Mouse (Mus musculus): Measurements from ENCODE around the gene Krtap31-2. TPM values are rescaled to one million over a fixed set of nuclear protein-coding genes. Genes with fewer than 3 reads are reported as not detected.

Krtap31-2 gene
- not detected in 2 replicates for total RNA-seq (2014; rRNA removed; ENCODE audit: low replicate concordance)
- polyA plus RNA-seq (2015; fragmentation: Nextera tagmentation; extraction: Ambion mirVana): not detected in 2 replicates

DNA sequence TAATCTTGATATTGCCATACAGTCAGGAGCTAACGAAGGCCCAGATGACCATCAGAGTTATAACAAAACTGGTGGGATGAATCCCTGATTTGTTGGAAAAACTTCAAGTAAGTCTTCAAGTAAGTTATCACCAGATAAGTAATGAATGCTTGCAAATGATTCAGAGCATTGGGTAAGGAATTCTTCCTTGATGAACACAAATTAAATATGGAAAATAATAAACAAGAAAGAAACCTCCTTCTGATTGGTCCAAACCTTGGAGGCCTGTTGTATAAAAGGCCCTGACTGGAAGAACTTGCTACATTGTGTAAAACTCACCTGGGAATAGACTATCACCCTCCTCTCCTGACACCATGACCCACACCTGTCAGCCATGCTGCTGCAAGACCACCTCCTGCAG lies at the start of gene Krtap31-2:
Gene Krtap31-2, plus strand, starts transcription at position 301 of the 400 bp plus-strand sequence.
- no peaks in the 10 kb centered on the region for H3K9me3 ChIP-seq (replicated peaks; ENCODE audit: control insufficient read depth, low read length)
- H3K9ac ChIP-seq (replicated peaks; ENCODE audit: low read depth, low read length): no peak within 1 kb of the TSS
- H3K27ac ChIP-seq (ENCODE audit: low read depth): no peak within 1 kb of the TSS
- no peak within 1 kb of the TSS for H3K4me2 ChIP-seq (ENCODE audit: low read depth, low read length)
- TF ChIP-seq CTCF (IDR thresholded peaks at IDR 0.05; ENCODE audit: low read depth): no peak
- no peak for TF ChIP-seq EP300 (IDR thresholded peaks at IDR 0.05; ENCODE audit: low read depth)
- ATAC-seq (ENCODE audit: insufficient read depth, low read depth): no peak
- H3K27me3 ChIP-seq (ENCODE audit: control insufficient read depth, insufficient read depth, low read length): no peaks in the 10 kb centered on the region
- no peaks in the 10 kb centered on the region for H3K36me3 ChIP-seq (replicated peaks; ENCODE audit: control insufficient read depth, insufficient read depth, low read length)
- H3K4me3 ChIP-seq (ENCODE audit: low read depth, low read length): no peak within 1 kb of the TSS
- no peaks in the 10 kb centered on the region for H3K4me1 ChIP-seq (ENCODE audit: control insufficient read depth, insufficient read depth)
- DNase-seq (ENCODE audit: low spot score): no peak
- 76% methylated on average over 1 of the region's 1 CpGs for WGBS

DNA sequence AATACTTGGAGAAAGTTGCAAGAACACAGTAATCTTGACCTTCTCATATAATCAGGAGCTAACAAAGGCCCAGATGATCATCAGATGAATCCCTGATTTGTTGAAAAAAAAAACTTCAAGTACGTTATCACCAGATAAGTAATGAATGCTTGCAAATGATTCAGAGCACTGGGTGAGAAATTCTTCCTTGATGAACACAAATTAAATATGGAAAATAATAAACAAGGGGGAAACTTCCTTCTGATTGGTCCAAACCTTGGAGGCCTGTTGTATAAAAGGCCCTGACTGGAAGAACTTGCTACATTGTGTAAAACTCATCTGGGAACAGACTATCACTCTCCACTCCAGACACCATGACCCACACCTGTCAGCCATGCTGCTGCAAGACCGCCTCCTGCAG lies 28.5 kb upstream of the Krtap31-2 start, which contains the start of gene Krtap31-1:
Gene Krtap31-1, plus strand, starts transcription at position 301 of the 400 bp plus-strand sequence.
- H3K4me2 ChIP-seq (ENCODE audit: low read depth, low read length): no peak within 1 kb of the TSS
- H3K36me3 ChIP-seq (replicated peaks; ENCODE audit: control insufficient read depth, insufficient read depth, low read length): no peaks in the 10 kb centered on the region
- H3K4me3 ChIP-seq (ENCODE audit: low read depth, low read length): no peak within 1 kb of the TSS
- no peak for TF ChIP-seq EP300 (IDR thresholded peaks at IDR 0.05; ENCODE audit: low read depth)
- no peak for TF ChIP-seq CTCF (IDR thresholded peaks at IDR 0.05; ENCODE audit: low read depth)
- 67% methylated on average over 2 of the region's 2 CpGs for WGBS
- H3K9ac ChIP-seq (replicated peaks; ENCODE audit: low read depth, low read length): no peak within 1 kb of the TSS
- no peaks in the 10 kb centered on the region for H3K9me3 ChIP-seq (replicated peaks; ENCODE audit: control insufficient read depth, low read length)
- no peak within 1 kb of the TSS for H3K27ac ChIP-seq (ENCODE audit: low read depth)
- DNase-seq (ENCODE audit: low spot score): no peak
- no peaks in the 10 kb centered on the region for H3K27me3 ChIP-seq (ENCODE audit: control insufficient read depth, insufficient read depth, low read length)
- H3K4me1 ChIP-seq (ENCODE audit: control insufficient read depth, insufficient read depth): no peaks in the 10 kb centered on the region
- no peak for ATAC-seq (ENCODE audit: insufficient read depth, low read depth)

DNA sequence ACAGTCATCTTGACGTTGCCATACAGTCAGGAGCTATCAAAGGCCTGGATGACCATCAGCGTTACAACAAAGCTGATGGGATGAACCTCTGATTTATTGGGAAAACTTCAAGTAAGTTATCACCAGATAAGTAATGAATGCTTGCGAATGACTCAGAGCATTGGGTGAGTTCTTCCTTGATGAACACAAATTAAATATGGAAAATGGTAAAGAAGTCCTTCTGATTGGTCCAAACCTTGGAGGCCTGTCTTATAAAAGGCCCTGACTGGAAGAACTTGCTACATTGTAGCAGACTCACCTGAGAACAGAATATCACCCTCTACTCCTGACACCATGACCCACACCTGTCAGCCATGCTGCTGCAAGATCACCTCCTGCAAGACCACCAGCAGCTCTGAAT lies 21.6 kb upstream of the Krtap31-2 start, which contains the start of gene Gm11565:
Gene Gm11565, plus strand, starts transcription at position 301 of the 400 bp plus-strand sequence.
- TF ChIP-seq CTCF (IDR thresholded peaks at IDR 0.05; ENCODE audit: low read depth) (no peak), EP300 (IDR thresholded peaks at IDR 0.05; ENCODE audit: low read depth) (no peak)
- no peak within 1 kb of the TSS for H3K9ac ChIP-seq (replicated peaks; ENCODE audit: low read depth, low read length)
- no peak within 1 kb of the TSS for H3K4me2 ChIP-seq (ENCODE audit: low read depth, low read length)
- no peaks in the 10 kb centered on the region for H3K4me1 ChIP-seq (ENCODE audit: control insufficient read depth, insufficient read depth)
- H3K27me3 ChIP-seq (ENCODE audit: control insufficient read depth, insufficient read depth, low read length): no peaks in the 10 kb centered on the region
- DNase-seq (ENCODE audit: low spot score) (no peak), ATAC-seq (ENCODE audit: insufficient read depth, low read depth) (no peak)
- H3K9me3 ChIP-seq (replicated peaks; ENCODE audit: control insufficient read depth, low read length): no peaks in the 10 kb centered on the region
- no peaks in the 10 kb centered on the region for H3K36me3 ChIP-seq (replicated peaks; ENCODE audit: control insufficient read depth, insufficient read depth, low read length)
- no peak within 1 kb of the TSS for H3K27ac ChIP-seq (ENCODE audit: low read depth)
- no peak within 1 kb of the TSS for H3K4me3 ChIP-seq (ENCODE audit: low read depth, low read length)
- WGBS: 82% methylated on average over 3 of the region's 3 CpGs

DNA sequence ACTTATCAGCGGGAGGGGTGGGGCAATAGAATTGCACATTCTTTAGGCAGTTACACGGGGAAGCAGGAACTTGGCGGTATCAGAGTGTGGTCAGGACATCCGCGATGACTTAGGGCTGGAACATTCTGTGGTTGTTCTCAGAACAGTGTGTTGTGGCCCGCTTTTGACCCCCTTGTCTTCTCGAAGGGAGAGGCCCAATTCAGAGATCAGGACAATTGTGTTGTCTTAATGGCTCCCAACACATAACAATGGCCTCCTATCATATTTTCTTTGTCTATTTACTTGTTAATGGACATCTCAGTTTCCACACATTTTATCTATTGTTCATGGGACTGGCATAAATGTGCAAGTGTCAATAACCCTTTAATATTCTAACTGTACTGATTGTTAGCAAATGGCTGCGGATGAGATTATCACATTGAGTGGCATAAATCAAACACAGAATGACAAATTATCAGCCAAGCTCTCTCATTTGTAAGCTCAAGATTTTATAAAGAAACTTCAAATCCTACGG lies 1.7 kb downstream of the Krtap31-2 start:
- no peak overlapping the region for H3K9ac ChIP-seq (replicated peaks; ENCODE audit: low read depth, low read length)
- no peak overlapping the region for H3K4me2 ChIP-seq (ENCODE audit: low read depth, low read length)
- no peaks in the 10 kb centered on the region for H3K4me1 ChIP-seq (ENCODE audit: control insufficient read depth, insufficient read depth)
- no peak for ATAC-seq (ENCODE audit: insufficient read depth, low read depth)
- no peak for DNase-seq (ENCODE audit: low spot score)
- TF ChIP-seq CTCF (IDR thresholded peaks at IDR 0.05; ENCODE audit: low read depth): no peak
- no peak for TF ChIP-seq EP300 (IDR thresholded peaks at IDR 0.05; ENCODE audit: low read depth)
- no peaks in the 10 kb centered on the region for H3K36me3 ChIP-seq (replicated peaks; ENCODE audit: control insufficient read depth, insufficient read depth, low read length)
- H3K9me3 ChIP-seq (replicated peaks; ENCODE audit: control insufficient read depth, low read length): no peaks in the 10 kb centered on the region
- no peak overlapping the region for H3K4me3 ChIP-seq (ENCODE audit: low read depth, low read length)
- no peaks in the 10 kb centered on the region for H3K27me3 ChIP-seq (ENCODE audit: control insufficient read depth, insufficient read depth, low read length)
- 78% methylated on average over 9 of the region's 9 CpGs for WGBS
- no peak overlapping the region for H3K27ac ChIP-seq (ENCODE audit: low read depth)

DNA sequence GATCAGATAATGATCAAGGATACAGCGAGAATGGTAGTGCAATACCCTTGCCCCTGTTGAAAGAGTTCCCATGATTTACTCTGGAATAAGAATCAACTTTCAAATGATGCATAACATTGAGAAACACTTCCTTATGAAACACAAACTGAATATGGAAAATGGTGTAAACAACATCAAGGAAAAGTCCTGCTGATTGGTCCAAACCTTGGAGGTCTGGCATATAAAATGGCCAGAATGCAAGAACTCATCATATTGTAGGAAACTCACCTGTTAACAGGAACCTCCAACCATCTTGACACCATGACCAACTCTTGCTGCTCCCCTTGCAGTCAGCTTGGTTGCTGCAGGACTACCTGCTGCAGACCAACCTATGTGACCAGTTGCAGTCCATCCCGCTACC lies 12.1 kb downstream of the Krtap31-2 start, which contains the start of gene Krtap9-5:
Gene Krtap9-5, plus strand, starts transcription at position 301 of the 400 bp plus-strand sequence.
- no peak within 1 kb of the TSS for H3K4me3 ChIP-seq (ENCODE audit: low read depth, low read length)

DNA sequence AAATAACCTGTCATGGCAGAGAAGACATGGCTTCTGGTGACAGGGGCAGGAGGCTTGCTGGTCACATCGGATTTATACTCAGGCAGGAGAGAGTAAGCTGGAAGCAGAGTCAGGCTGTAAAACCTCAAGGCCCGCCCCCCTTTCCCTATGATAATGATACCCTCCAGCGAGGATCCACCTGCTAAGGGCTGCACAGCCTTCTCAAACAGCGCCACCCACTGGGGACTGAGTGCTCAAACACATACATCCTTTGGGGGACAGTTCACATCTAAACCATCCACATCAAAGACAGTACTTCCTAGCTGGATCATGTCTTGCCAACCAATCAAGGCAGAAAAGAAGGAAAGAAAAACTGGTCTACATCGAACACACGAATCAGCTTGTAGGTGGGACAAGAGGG lies 28.1 kb downstream of the Krtap31-2 start:
- DNase-seq (ENCODE audit: low spot score) (no peak), ATAC-seq (ENCODE audit: insufficient read depth, low read depth) (no peak)
- no peak overlapping the region for H3K9ac ChIP-seq (replicated peaks; ENCODE audit: low read depth, low read length)
- H3K36me3 ChIP-seq (replicated peaks; ENCODE audit: control insufficient read depth, insufficient read depth, low read length): no peaks in the 10 kb centered on the region
- no peak overlapping the region for H3K27ac ChIP-seq (ENCODE audit: low read depth)
- WGBS: 53% methylated on average over 6 of the region's 6 CpGs
- no peaks in the 10 kb centered on the region for H3K4me1 ChIP-seq (ENCODE audit: control insufficient read depth, insufficient read depth)
- no peak overlapping the region for H3K4me3 ChIP-seq (ENCODE audit: low read depth, low read length)
- no peaks in the 10 kb centered on the region for H3K27me3 ChIP-seq (ENCODE audit: control insufficient read depth, insufficient read depth, low read length)
- no peak overlapping the region for H3K4me2 ChIP-seq (ENCODE audit: low read depth, low read length)
- TF ChIP-seq CTCF (IDR thresholded peaks at IDR 0.05; ENCODE audit: low read depth) (no peak), EP300 (IDR thresholded peaks at IDR 0.05; ENCODE audit: low read depth) (no peak)
- H3K9me3 ChIP-seq (replicated peaks; ENCODE audit: control insufficient read depth, low read length): no peaks in the 10 kb centered on the region

More for the DNA sequence above, 12.1 kb downstream of the Krtap31-2 start, which contains the start of gene Krtap9-5:
- WGBS: 72% methylated on average over 2 of the region's 2 CpGs
- H3K36me3 ChIP-seq (replicated peaks; ENCODE audit: control insufficient read depth, insufficient read depth, low read length): no peaks in the 10 kb centered on the region
- H3K27ac ChIP-seq (ENCODE audit: low read depth): no peak within 1 kb of the TSS
- no peak within 1 kb of the TSS for H3K4me2 ChIP-seq (ENCODE audit: low read depth, low read length)
- TF ChIP-seq CTCF (IDR thresholded peaks at IDR 0.05; ENCODE audit: low read depth) (no peak), EP300 (IDR thresholded peaks at IDR 0.05; ENCODE audit: low read depth) (no peak)
- no peak for ATAC-seq (ENCODE audit: insufficient read depth, low read depth)
- H3K9me3 ChIP-seq (replicated peaks; ENCODE audit: control insufficient read depth, low read length): no peaks in the 10 kb centered on the region
- no peaks in the 10 kb centered on the region for H3K4me1 ChIP-seq (ENCODE audit: control insufficient read depth, insufficient read depth)
- DNase-seq (ENCODE audit: low spot score): no peak
- H3K9ac ChIP-seq (replicated peaks; ENCODE audit: low read depth, low read length): no peak within 1 kb of the TSS
- H3K27me3 ChIP-seq (ENCODE audit: control insufficient read depth, insufficient read depth, low read length): no peaks in the 10 kb centered on the region

Data from heart, postnatal 0 days (tissue).